Mouse (Mus musculus) spleen, adult 10 weeks (tissue): Measurements from ENCODE around the gene Tle6. TPM values are rescaled to one million over a fixed set of nuclear protein-coding genes. Genes with fewer than 3 reads are reported as not detected.

ENCODE experiments used
- polyA plus RNA-seq: library from polyadenylated mRNA; stranded (reverse); fragments of 350-450 nt; fragmentation: Illumina TruSeq; extraction: RNeasy Lipid Tissue Mini Kit (QIAGEN cat#74804); gene quantifications from one replicate; pipeline ENCODE4 v1.2.3, GENCODE M21; 2015; ENCODE audit warnings: low replicate concordance; ENCODE audit not compliant: insufficient read depth

Gene Tle6
- polyA plus RNA-seq: 3.2 TPM

GRCm38 (mm10) chr10:81600738-81601203, at the start of gene Tle6:
Gene Tle6 (minus strand): TSS chr10:81601073.

GRCm38 (mm10) chr10:81648803-81649775, 48.2 kb upstream of the Tle6 start, which contains the start of gene Gm10778:
Gene Gm10778 (plus strand): TSS chr10:81649059.

GRCm38 (mm10) chr10:81628390-81628789, 27.5 kb upstream of the Tle6 start, which contains the start of gene Ankrd24:
Gene Ankrd24 (plus strand): TSS chr10:81628540.

DNA sequence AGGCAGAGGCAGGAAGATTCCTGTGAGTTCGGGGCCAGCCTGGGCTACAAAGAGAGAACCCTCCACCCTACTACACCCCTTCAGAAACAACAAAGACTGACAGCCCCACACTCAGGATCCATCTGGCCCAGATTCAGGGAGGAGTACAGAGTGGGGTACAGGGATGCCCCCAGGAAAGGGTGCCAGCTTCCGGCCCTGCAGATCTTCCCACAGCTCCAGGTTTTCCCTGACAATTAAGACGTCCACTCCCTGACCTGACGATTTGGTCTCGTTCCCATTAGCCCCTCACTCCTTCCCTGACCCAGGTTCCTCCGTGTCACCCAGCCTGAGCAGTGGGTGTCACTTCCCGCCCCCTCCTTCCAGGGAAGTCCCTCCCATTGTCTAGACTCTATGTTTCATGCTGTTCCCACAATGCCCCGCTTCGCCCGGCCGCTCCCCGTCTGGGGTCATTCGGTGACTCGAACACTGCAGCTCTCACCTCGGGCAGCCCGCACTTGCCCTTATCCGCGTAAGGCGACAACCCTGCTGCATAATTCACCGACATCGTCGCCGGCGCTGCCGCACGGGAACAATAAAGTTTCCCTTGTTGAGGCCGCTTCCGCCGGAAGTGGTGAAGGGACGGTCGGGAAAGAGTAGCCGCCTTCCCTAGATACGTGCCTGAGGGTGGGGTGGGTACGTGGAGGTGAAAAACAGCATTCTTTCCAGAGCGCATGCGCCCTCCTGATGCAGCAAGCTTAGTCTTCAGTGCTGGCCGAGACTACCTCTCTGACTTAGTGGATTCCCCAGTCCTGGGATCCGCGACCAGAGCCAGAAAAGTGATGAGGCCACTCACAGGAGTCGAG, 26.3 kb upstream of the Tle6 start, which contains the start of gene Sirt6:
Gene Sirt6, minus strand, starts transcription at position 804 of the 842 bp plus-strand sequence.

GRCm38 (mm10) chr10:81605974-81606751, 5.3 kb upstream of the Tle6 start, which contains the start of gene BC025920:
Gene BC025920 (plus strand): TSS chr10:81606270.

DNA sequence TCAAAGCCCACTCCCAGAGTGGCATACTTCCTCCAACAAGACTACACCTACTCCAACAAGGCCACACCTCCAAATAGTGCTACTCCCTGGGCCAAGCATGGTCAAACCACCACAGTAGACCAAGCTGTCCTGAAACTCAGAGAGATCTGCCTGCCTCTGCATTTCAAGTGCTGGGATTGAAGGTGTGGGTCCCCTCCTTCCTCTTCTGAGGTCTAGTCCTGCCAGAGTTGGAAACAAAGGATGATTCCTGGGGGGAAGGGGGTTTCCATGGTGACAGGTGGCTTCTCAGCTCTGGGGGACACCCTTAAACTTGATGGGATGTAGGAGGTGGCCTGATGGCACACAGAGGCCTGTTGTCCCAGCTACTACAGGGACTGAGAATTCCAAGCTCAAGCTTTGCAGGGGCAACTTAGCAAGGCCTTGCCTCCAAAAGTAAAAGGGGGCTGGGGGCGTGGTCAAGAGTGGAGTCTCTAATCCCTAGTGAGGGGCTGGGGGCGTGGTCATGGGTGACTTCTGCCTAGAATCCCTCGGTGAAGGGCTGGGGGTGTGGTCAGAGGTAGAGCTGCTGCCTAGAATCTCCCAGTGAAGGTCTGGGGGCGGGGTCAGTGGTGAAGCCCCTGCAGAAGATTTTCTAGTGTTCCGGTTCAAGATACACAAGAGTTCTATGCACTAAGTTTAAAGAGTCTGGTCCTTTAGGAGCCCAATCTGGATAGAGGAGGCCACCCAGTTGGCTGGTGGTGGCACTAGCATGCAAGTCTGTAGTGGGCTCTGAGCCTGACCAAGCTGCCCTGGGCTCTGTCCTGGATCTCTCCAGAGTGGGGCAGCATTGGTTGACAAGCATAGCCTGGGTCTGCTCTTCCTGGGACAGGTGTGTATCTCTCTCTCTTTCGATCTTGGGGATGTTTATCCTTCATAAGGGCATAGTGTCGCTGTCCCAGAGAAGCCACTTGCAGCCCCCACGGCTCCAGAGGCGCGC, 26.5 kb downstream of the Tle6 start, which contains the start of gene Tle2:
Gene Tle2, plus strand, starts transcription at position 481 of the 976 bp plus-strand sequence.

DNA sequence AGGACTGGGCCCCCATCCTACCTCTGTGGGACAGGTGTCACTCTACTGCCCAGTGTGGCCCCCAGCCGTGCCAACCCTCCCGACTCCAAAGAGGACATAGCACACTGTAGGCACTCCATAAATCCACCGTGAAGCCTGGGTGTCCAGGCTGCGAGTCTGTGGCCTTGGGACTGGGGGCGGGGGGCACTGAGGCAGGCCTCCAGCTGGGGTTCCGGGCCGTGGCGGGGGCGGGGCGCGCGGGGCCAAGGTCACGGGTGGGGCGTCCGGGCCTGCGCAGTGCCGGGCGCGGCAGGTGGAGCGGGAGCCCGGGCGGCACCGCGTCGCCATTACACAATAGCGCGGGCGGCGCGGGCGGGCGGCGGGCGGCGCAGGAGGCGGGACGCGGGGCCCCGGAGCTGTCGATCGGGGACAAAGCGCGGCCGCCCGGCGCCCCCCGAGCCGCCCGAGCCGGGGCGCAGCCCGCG, 41.7 kb downstream of the Tle6 start, which contains the start of gene Aes:
Gene Aes, plus strand, starts transcription at position 326 of the 464 bp plus-strand sequence.

GRCm38 (mm10) chr10:81545161-81545747, 55.6 kb downstream of the Tle6 start, which contains the start of gene Gna11:
Gene Gna11 (minus strand): TSS chr10:81545190.

Other genes starting within 250 kb of the Tle6 start
- 2.8 TPM for gene Mfsd12, start 243.6 kb downstream of the Tle6 start, polyA plus RNA-seq
- 0.18 TPM for gene 4930404N11Rik, start 235.3 kb downstream of the Tle6 start, polyA plus RNA-seq
- gene Fzr1, start 222.6 kb downstream of the Tle6 start, polyA plus RNA-seq: 7.7 TPM
- gene Dohh, start 216.6 kb downstream of the Tle6 start, polyA plus RNA-seq: 1.9 TPM
- gene Gm48551, start 216.6 kb downstream of the Tle6 start, polyA plus RNA-seq: 3.2 TPM
- gene Gm48552, start 212.1 kb downstream of the Tle6 start, polyA plus RNA-seq: 0.43 TPM
- 9.5 TPM for gene Smim24, start 208.0 kb downstream of the Tle6 start, polyA plus RNA-seq
- gene Nfic, start 145.4 kb downstream of the Tle6 start, polyA plus RNA-seq: 9.4 TPM
- 0.15 TPM for gene Celf5, start 118.4 kb downstream of the Tle6 start, polyA plus RNA-seq
- gene Ncln, start 104.7 kb downstream of the Tle6 start, polyA plus RNA-seq: 27.7 TPM
- 15.6 TPM for gene S1pr4, start 100.9 kb downstream of the Tle6 start, polyA plus RNA-seq
- 9.4 TPM for gene Gna15, start 76.8 kb downstream of the Tle6 start, polyA plus RNA-seq
- 15.2 TPM for gene Gna11, start 55.9 kb downstream of the Tle6 start, polyA plus RNA-seq
- 105 TPM for gene Aes, start 41.6 kb downstream of the Tle6 start, polyA plus RNA-seq
- 17.3 TPM for gene Tle2, start 26.5 kb downstream of the Tle6 start, polyA plus RNA-seq
- 9.3 TPM for gene BC025920, start 5.2 kb upstream of the Tle6 start, polyA plus RNA-seq
- 4.4 TPM for gene Sirt6, start 26.7 kb upstream of the Tle6 start, polyA plus RNA-seq
- gene Ankrd24, start 27.5 kb upstream of the Tle6 start, polyA plus RNA-seq: 7.0 TPM
- gene Gm10778, start 48.0 kb upstream of the Tle6 start, polyA plus RNA-seq: 11.0 TPM
- gene Zfp433, start 103.8 kb upstream of the Tle6 start, polyA plus RNA-seq: 14.4 TPM
- gene Gm3055, start 170.1 kb upstream of the Tle6 start, polyA plus RNA-seq: 8.9 TPM
- gene Gm4767, start 211.1 kb upstream of the Tle6 start, polyA plus RNA-seq: 4.7 TPM